Mouse (Mus musculus) induced T-regulatory cell, adult 2 months (primary cell): ENCODE results near the gene Gm37240.

Experiments used
- DNase-seq: peaks from one replicate; pipeline ENCODE4 v3.0.0-alpha.2; 2012; ENCODE audit warnings: low read depth

The Gm37240 gene

DNA sequence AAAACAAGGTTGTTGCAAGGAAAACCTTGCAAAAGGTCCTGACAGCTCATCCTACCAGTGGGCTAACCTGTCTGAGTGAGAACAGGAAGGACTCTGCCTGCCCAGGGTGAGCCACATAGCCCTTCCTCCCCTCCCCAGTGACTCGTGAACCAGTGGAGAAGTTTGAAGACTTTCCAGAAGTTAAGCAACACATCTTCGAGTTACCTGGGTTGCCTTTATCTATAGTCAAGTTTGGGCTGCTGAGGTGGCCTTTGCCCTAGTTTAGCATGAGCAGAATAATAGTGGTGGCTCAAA is 252.2 kb downstream of the Gm37240 start:
- no peak for DNase-seq

DNA sequence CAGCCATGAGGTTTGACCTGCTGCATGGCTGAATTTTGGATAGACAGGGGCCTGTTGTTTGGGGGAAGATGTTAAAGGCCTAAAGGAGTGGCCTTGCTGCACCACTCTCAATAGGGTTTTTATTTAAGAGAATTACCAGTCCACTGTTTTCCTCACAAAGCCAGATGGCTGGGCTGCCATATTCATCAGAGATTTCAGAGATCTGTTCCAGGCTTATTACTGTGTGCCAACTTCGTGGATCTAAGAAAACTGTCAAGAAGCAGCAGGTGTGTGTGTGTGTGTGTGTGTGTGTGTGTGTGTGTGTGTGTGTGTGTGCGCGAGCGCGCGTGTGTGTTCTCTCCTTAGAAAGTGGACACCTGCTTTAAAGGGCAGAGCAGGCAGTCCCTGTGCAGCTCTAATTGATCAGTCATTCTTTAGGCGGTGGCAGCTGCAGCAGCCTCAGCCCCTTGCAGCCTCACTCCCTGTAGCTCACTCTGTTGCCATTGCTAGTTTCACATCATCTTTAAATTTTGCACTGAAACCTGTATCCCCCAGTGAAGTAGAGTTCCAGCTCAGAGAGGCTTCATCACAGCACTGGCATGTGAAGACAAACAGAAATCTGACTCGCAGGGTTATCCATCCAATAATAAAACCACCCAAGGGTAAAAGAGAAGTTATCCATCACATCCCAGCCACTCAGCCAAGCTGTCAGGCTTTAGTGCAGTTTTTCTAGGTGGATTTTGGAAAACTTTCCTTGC is 252.8 kb downstream of the Gm37240 start:
- no peak for DNase-seq

DNA sequence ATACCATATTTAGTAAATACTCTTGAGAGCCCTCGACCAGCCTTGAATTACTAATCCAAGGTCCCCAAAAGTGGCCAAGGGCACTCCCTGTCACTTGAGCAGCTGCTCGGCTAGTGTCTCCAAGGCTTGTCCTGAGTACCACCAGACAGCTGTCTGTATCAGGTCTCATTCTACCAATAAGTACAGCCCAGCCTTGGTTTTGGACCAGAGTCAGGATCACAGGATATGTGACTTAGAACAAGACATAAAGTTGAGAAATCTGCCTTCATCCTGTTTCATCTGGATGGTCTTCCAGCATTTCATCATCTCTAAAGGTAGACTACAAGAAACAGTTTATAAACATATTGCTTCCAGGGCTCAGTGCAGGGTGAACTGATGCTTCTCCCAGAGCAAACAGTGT is 253.6 kb downstream of the Gm37240 start:
- DNase-seq, result no peak

DNA sequence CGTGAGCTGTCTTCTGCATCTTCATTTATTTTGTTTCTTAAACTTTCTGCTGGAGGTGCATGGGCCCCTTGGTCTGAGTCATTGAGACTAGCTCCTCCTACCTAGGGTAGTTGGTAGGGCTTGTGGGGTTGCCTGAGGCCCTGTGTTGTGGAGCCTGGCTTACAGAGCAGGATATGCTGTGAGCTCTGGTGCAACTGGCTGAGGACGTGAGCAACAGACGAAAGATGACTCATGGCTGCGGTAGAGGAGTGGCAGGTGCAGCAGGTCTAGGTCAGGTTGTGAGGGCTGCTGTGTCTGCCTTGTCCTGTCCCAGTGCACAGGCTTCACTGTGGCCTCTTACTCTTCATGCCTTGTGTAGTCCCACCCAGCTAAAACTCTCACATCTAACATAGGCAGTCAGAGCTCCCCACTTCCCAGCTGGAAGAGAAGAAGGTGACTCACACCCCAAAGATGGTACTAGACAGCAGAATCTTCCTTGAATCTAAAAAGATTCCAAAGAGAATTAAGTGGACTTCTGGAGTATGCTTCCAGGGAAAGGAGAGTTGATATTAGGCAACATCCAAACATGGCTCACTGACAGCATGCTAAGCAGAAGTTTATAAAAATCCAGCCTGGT is 257.3 kb downstream of the Gm37240 start:
- DNase-seq, result peak; percentile 8

DNA sequence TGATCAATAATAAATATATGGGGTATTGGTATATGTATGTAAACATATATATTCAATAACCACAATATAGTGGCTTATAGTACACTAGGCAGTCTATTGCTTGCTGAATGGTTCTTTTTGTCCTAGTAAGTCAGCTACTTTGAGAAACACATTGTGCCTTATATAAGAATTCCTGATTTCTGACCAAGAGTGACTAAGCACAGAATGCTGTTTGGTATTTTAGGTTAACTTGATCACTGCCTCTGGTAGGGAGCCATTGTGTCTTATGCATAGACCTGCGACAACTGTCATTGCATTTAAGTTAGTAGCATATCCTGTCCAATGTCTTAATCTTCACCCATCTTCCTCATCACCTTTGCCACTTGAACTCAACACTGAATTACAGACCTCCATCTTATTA is 267.6 kb downstream of the Gm37240 start:
- no peak for DNase-seq

DNA sequence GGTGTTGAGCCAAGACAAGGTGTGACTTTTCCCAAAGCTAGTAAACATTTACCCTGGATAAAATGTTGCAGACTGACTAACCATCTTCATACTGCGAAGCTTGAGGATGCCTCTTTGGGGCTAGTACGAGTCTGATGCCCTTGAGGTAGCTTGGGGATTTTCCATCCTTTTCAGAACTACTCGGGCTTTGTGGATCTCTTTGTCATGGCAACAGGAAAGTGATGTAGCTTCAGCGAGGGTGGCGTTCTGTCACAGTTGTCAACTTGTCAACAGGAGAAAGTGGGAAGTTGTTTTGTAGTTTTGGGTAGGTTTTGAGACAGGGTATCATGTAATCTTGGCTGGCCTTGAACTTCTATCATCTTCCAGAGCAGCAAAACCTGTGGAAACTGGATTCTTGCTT is 268.0 kb downstream of the Gm37240 start:
- no peak for DNase-seq

DNA sequence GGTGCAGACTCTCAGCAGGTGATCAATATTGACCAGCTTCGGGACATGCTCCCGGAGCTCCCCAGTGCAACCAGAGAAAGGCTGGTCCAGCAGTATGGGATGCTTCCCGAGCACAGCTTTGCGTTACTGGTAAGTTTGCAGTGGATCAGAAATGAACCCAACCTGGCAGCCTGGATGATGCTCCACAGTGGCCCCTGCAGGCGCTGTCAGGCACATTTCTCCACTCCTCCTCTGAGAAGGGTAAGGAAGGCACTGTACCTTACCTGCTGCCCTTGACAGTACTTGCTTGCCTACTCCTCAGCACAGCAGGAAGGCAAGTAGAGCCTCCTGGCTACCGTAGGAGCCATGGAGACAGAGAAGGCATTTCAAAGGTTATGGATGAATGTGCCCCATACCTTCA is 268.4 kb downstream of the Gm37240 start:
- DNase-seq, result no peak

DNA sequence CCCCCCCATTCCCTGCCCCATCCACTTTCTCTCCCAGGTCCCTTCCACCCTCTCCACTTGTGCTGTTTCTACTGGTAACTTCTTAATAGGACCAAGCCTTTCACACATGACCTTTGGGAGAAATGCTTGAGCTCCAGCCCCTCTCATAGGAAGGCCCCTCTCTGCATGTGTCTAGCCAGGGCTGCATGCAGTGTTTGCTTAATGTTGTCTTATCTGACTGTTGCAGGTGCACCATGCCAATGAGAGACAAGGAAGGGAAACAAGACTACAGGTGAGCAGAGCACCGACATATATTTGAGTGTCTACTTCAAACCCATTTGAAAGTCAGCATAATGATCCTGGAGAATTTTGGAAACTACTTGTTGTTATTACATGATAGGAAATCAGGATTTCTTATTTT is 270.9 kb downstream of the Gm37240 start:
- DNase-seq, result no peak

DNA sequence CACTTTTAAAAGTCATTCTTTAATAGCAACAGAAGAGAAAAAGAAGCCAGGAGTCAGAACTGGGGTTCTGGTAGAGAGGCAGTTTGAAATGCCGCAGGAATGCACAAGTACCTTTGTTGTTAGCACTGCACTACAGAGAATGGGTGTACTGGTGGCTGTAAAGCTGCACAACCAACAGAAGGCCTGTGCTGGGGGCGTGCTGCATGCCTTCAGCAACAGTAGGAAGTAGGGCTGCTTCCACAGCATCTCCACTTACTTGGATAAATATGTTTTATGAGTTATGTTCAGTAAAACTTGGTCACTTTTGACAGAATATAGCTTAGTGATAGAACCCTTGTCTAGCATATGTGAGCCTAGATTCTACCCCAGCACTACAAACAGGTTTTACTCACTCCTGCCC is 279.6 kb downstream of the Gm37240 start:
- no peak for DNase-seq

DNA sequence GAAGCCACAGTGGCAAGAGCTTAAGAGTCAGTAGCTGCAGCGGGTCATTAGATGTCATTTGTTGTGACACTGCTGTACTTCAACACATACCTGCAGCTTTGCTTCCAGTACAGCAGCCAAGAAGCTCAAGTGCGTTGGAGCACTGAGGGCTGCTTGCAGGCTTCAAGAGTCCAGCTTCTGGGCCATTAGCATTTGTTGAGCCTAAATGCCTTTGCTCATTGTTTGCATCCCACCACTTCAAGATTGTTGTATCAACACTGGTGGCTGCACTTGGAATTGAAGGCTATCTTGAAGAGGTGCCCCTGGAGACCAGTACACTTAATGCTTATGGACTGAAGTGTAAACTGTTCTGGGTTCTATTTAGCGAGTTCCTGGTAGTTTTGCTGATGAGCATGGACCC is 280.4 kb downstream of the Gm37240 start:
- DNase-seq, result no peak

DNA sequence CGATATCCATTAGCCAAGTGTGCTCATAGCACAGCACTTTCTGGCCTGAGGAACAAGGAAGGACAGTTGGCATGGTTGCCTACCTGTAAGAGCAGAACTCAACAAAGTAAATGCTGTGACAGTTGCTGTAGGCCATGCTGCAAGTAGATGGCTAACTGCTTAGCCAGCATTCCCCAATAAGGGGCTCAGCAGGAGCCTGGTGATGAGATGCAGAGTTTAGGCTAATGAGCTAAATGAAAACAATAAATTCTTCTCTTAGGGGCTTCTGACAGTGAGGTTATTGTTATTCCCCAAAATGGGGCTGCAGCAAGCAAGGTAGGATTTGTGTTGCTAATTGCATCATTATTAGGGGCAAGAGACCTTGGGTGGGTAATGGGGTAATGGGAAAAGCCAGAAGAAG is 283.5 kb downstream of the Gm37240 start:
- no peak for DNase-seq

DNA sequence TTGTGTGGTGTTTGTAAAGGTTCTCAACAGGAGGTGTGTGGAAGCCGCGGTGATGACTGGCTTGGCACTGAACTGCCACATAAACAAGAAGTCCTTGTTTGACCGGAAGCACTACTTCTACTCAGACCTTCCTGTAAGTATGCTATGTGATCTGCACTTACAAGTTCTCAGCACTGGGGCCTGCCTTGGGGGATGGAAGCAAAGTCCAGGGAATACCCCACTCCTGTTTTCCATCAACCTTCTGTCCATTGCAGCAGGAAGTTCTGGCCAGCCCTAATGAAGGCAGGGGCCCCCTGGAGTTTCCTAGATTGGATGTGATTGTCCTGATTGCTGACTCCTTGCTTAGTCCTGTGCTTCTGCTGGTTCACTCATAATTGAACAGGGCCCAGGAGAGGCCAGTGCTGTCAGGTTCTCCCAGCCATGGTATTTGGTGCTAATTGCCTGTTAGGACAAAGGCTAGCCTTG is 285.4 kb downstream of the Gm37240 start:
- no peak for DNase-seq

DNA sequence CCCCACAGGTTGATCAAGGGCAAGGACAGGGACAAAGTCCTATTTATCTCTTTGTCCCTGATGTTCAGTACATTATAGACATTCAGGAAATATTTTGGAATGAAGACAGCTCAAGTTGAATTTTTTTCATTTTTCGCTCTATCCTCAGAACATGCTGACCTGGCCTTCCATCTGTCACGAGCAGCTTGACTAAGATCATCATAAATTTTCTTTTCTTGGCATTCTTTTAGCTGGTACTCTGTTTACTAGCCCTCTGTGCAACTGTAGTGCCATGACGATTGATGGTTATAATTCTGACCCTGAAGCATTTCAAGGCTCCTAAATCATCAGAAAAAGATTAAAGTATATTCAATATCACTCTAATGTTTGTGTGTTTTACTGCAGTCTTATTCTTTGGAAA is 287.8 kb downstream of the Gm37240 start:
- no peak for DNase-seq

DNA sequence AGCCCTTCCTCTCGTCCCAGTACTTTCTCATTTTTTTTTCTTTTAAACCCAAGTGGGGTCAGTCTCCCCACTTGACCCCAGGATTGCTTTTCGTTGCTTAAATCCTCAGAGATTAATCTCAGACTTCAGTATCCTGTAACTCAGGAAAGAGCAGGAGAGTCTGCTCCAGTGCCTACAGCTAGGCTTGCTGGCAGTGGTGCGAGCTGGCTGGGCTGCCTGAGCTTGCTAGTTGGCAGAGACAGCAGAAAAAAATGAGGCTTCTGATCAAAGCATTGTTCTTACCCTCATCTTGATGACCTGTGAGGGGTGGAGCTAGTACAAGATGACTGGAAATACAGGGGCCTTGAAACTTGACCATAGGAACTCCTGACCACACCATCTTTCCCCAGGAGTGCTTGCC is 292.9 kb downstream of the Gm37240 start:
- DNase-seq, result no peak

DNA sequence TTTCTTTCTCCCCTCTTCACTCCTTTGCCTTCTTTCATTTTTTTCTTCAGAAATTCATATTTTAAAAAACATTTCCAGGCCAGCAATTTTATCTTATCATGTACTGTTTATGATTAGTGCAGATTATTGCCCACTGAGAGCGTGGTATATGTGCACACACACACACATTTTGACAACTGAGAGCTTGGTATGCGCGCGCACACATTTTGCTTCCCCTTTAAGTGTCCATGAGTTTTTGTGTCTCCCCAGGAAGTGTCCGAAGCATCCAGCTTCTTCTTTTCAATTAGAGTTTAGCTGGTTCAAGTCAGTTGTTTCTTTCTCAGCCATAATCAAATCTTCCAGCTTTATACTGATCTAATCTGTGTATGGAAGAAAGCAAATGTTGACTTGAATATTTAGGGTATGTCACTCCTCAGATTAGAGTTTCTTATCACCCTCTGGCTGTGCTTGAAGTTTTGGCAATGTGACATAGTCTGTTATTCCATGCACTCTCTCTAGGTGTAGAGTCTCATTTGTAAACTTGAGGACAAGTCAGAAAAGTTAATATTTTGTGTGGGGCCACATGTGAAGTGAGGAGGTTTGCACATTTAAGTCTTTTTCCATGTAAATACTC is 294.6 kb downstream of the Gm37240 start:
- DNase-seq, result no peak

DNA sequence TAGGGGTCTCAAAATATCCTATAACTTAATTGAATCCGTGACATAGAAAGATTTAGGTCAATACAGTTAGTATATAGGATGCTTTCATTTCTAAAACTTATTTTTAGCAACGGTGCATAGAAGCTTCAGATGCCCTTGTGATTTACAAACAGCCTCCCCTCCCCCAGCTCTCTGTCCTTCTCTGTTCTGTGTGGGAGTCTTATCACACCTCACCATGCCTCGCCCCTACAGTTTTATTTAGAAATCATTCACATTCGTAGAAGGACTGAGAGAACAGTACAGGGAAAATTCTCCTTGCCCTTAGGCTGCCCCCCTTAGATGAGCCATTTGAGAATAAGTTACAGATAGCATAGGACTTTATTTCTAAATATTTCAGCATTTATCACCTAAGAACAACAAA is 295.3 kb downstream of the Gm37240 start:
- no peak for DNase-seq

DNA sequence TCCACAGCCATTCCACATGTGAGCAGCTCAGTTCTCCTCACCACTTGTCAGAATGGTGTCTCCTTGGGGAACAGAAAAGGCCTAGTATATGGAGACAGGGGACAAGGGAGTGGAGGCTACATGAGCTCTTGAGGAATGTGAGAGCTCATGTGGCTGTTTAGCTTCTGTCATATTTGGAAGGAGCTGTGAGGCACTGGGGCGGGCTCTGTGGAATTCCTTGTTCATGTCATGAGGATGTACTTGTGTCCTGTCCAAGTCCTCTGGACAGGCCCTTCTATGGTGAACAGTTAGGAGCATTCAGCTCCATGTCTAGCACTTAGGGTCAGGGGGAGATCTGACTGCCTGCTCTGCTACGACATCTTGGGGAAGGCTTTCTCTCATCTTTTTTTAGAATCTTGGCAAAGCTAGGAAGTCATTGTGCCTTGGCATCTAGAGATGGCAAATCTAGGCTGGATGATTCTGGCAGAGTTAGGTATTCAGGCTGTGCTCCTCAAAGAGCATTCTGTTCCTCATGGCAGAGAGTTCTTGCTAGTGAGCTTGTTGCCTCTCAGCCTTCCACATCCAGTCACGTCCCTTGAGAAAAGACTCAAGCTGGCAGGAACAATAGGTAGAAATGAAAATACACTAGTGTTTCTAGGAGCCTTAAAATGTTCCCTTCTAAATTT is 297.1 kb downstream of the Gm37240 start:
- no peak for DNase-seq

DNA sequence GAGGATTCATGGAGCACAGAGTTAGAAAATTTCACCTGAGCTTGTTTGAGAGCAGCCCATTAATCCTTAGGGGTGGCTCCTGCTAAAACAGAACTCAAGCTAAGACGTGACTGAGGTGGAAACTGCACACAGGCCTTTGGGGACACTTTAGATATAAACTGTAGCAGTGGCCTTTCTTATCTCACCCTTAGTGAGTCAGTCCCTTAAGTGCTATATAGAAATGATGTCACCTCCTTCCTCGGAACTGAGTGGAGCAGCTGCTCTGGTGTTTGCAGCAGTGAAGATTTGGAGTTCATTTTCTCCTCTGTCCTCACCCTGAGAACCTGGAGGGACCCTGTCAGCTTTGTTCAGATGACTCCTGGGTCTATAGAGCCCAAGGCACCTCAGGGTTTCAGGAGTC is 298.6 kb downstream of the Gm37240 start:
- no peak for DNase-seq

DNA sequence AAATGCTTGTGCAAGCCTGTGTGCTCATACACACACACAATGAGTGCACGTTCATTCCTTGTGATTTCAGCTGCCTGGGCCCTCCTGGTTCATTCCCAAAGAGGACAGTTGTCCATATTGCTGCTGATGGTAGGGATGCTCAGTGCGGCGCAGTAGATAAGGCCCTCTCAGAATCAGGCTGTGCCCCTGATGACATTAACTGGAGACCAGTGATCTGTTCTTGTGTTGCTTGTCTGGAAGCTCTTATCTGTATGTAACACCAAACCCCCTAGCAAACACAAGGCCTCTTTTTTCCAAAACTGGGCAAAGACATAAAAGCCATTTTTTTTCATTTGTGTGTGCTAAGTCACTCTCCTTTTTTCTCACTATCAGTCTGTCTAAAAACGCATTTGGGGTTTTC is 302.4 kb downstream of the Gm37240 start:
- DNase-seq, result no peak

DNA sequence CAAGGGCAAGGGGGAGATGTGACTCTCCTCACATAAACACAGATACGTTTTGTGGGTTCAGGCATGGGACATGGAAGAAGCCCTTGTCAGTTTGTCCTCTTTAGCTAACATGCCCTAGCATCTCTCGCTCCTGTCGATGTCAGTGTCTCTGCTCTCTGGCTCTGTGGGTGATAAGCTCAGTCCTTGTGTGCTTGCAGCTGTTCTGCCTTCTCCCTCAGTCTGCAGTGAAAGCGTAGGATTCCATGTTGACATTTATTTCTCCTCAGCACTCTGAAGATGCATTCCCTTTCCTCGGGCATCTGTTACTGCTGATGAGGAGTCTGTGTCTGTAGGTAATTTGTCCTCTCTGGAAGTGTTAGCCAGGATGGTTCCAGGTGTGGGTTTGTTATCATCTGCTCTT is 304.1 kb downstream of the Gm37240 start:
- DNase-seq, result no peak

DNA sequence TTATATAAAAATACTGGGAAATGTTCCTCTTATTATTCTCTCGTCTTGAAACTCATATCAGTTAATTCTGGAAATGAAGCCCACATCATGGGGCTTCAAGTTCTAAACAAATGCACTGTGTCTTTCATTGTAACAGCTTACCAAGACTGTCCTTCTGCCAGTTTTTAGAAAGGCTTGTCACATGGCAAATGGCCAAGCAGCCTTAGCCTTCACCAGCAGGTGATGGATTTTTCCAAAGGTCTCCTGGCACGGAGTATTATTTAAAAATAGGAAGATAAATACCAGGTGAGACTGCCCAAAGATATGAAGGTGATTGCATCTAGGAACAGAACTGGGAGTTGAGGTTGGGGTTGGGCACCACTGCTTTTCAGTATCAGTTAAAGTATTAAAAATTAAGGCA is 304.6 kb downstream of the Gm37240 start:
- DNase-seq, result no peak

DNA sequence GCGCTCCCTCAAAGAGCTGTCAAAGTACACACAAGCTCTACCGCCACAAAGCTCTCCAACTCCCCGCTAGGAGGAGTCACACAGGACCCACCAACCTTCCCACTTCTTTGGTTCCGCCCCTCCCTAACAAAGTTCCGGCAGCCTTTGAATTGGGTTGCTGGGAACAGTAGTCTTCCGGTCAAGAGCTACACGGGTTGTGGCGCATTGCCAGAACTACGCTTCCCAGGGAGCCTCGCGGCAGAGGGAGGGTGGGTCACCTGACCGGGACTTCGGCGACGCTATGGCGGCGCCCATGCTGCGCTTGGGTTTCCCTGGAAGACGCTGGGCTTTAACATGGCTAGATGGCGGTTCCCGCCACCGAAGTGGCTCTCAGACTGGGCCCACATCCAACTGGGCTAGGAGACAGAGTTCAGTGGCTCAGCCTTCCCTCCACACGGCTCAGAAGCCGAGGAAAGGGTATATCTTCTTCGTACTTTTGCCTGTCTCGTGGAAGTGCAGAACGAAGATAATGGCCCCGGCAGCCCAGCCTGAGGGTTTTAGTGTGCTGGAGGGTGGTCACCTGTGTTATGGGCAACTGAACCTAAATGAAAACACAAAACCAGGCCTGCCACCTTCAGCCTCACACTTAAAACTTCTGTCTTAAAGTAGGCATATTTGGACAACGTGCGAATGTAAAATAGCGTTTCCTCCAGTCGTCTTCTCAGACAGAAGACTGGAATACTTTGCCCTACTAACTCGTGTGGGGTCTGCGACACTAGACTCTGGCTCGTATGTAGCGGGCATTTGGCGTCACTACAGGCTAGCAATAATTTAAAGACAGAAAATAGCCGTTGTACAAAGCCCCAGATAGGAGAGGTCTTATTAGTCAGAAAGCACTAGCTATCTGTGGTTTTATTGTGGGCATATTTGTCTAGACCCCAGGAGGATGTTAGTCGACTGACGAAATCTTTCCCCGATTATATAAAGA is 313.2 kb downstream of the Gm37240 start, which contains the start of gene Gatb:
Gene Gatb (plus strand): TSS at position 256 of the 967 bp plus-strand sequence.
- DNase-seq, result peak; percentile 98
